In genomic region chr10:45577731-45578297, GRCm38 (mm10) we compare ENCODE assay signal across 8 mouse cellular contexts. TPM values are rescaled to one million over a fixed set of nuclear protein-coding genes. Genes with fewer than 3 reads are reported as not detected.
DNase-seq lines count a peak whose midpoint lies in the region; ATAC-seq lines count a peak whose summit lies in the region.

Gene Hace1 (plus strand): TSS chr10:45577829.

- ATAC-seq in intestine, embryonic 15.5 days: peak; percentile 97
- peak; percentile 99 for ATAC-seq in megakaryocyte-erythroid progenitor cell, adult 5-6 weeks (replicated peaks; ENCODE audit: low FRiP score, low TSS enrichment, poor library complexity, severe bottlenecking)

- DNase-seq in adrenal gland, adult 2 months: peak; percentile 90
- peak; percentile 80 for DNase-seq in embryo, embryonic 11.5 days (ENCODE audit: low read depth, low spot score)
- DNase-seq in gastrocnemius, postnatal 36 days: peak; percentile 65 to 68
- DNase-seq in left cerebral cortex, postnatal 14 days (ENCODE audit: low spot score in 2 of 2): peak; percentile 79 to 89
- DNase-seq in right cerebral cortex, postnatal 14 days: peak; percentile 87
- peak; percentile 81 for DNase-seq in urinary bladder, postnatal 25 days (ENCODE audit: low spot score)

- WGBS in intestine, embryonic 15.5 days: under 1% methylated on average over 74 of the region's 79 CpGs

- H3K27ac ChIP-seq in intestine, embryonic 15.5 days: peak within 1 kb of the TSS; percentile 90

- H3K27me3 ChIP-seq in intestine, embryonic 15.5 days (replicated peaks): no peaks in the 10 kb centered on the region

- no peaks in the 10 kb centered on the region for H3K36me3 ChIP-seq in intestine, embryonic 15.5 days

- H3K4me1 ChIP-seq in intestine, embryonic 15.5 days (replicated peaks): no peaks in the 10 kb centered on the region

- no peaks in the 10 kb centered on the region for H3K9me3 ChIP-seq in intestine, embryonic 15.5 days

- intact Hi-C loops in gastrocnemius, postnatal 36 days (cut with DNase I): no loop called here
- intact Hi-C loops in left cerebral cortex, postnatal 14 days (cut with DNase I): no loop called here

- H3K4me2 ChIP-seq in intestine, embryonic 15.5 days (replicated peaks): peak within 1 kb of the TSS; percentile 75

- H3K4me3 ChIP-seq in intestine, embryonic 15.5 days (replicated peaks): peak within 1 kb of the TSS; percentile 92

- peak within 1 kb of the TSS; percentile 79 for H3K9ac ChIP-seq in intestine, embryonic 15.5 days

RNA-seq across cellular contexts. Expression of gene Hace1, which starts in this region (rescaled TPM):
- 10 to 100 TPM in 1 of 2 experiments, 1 to 10 TPM in 1; 6.2 to 10.1 TPM for total RNA-seq in adrenal gland, adult 2 months (2021)
- polyA plus RNA-seq in adrenal gland, adult 2 months (2012; rRNA removed): 1.8 and 2.3 TPM in 2 replicates
- total RNA-seq in gastrocnemius, postnatal 36 days (2021): 1 to 10 TPM; 3.1 to 4.8 TPM
- polyA plus RNA-seq in intestine, embryonic 15.5 days (2015; fragmentation: Nextera tagmentation; extraction: Ambion mirVana): 12.4 and 15.5 TPM in 2 replicates
- total RNA-seq in left cerebral cortex, postnatal 14 days (2021): 10 to 100 TPM; 37.1 to 37.9 TPM
- total RNA-seq in megakaryocyte-erythroid progenitor cell, adult 5-6 weeks (2014; fragmentation: Nextera tagmentation): 19.5 and 19.8 TPM in 2 replicates
- 21.6 and 23.3 TPM in 2 replicates for total RNA-seq in megakaryocyte-erythroid progenitor cell, adult 5-6 weeks (2017)

Comparison
In these comparisons a context has a peak if more than half of its experiments do, and no peak if none do; other contexts are left out.
1. Peak in every context shown above with its lines: DNase-seq, ATAC-seq, H3K4me3 ChIP-seq and H3K27ac ChIP-seq.